Mouse (Mus musculus) E14TG2a.4 (cell line): ENCODE measurements at regions not wholly inside any gene's neighbourhood (a gene's known extent, or its start where the extent isn't known, plus 50 kb on each side); places are given as distances from the start of the nearest gene placed in this dataset.

Experiments used
- CTCF ChIP-seq: conservative IDR thresholded peaks from 2 replicates; pipeline ENCODE4 v1.5.1; 2014; ENCODE audit warnings: low read length
- POU5F1 ChIP-seq: IDR thresholded peaks from 2 replicates; pipeline ENCODE4 v1.6.1; 2014; ENCODE audit warnings: low read length, borderline replicate concordance

DNA sequence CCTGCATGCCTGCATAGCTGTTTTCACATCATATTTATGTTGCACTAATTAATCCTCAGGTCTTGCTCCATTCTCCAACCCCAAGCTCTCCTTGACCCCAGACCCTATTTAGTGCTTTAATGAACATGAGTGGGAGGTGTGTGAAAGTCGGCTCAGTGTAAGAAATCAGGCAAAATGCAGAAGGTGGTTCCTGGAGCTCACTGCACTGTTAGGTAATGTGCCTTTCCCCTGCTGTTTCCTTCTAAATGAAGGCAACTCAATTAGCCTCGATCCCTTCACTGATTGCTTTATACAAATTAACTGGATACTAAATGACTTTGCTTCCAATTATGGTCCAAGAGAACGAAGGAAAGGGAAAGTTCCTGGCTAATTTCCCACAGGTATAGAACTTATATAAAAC is 215.6 kb downstream of the Fat4 start:
- TF ChIP-seq CTCF = no peak
- no peak for TF ChIP-seq POU5F1
